Mouse (Mus musculus) hindbrain, postnatal 0 days (tissue): Measurements from ENCODE around the gene Mxra7. TPM values are rescaled to one million over a fixed set of nuclear protein-coding genes. Genes with fewer than 3 reads are reported as not detected.

Experiments
- ATAC-seq: fragments of 200-750 bp; cut with Nextera tagmentation; 2 replicates; pipeline ENCODE4 v1.8.0; 2017; ENCODE audit warnings: mild to moderate bottlenecking, moderate TSS enrichment, moderate library complexity
- DNase-seq: peaks from one replicate; pipeline ENCODE4 v3.0.0-alpha.2; 2015; ENCODE audit warnings: low spot score
- H3K27ac ChIP-seq: fragments of 300-500 bp; sonication (generic); 2 replicates; pipeline ENCODE4 v1.5.1; 2014; ENCODE audit warnings: mild to moderate bottlenecking
- H3K27me3 ChIP-seq: fragments of 300-500 bp; sonication (generic); 2 replicates; pipeline ENCODE4 v1.6.1; 2014; ENCODE audit warnings: low read length, mixed read lengths; ENCODE audit not compliant: insufficient read depth
- H3K36me3 ChIP-seq: fragments of 300-500 bp; sonication (generic); 2 replicates; pipeline ENCODE4 v1.6.1; 2014; ENCODE audit warnings: low read length, mixed read lengths; ENCODE audit not compliant: insufficient read depth
- H3K4me1 ChIP-seq: fragments of 300-500 bp; sonication (generic); 2 replicates; pipeline ENCODE4 v1.6.1; 2014; ENCODE audit warnings: antibody characterized with exemption, low read length, mixed read lengths; ENCODE audit not compliant: insufficient read depth
- H3K4me2 ChIP-seq: fragments of 300-500 bp; sonication (generic); 2 replicates; pipeline ENCODE4 v1.6.1; 2014; ENCODE audit warnings: low read depth, mild to moderate bottlenecking, low read length, moderate library complexity, mixed read lengths
- H3K4me3 ChIP-seq: fragments of 300-500 bp; sonication (generic); 2 replicates; pipeline ENCODE4 v1.5.1; 2014; ENCODE audit warnings: low read length
- H3K9ac ChIP-seq: fragments of 300-500 bp; sonication (generic); replicated peaks from 2 replicates; pipeline ENCODE4 v1.6.1; 2014; ENCODE audit warnings: mild to moderate bottlenecking, low read length, moderate library complexity, mixed read lengths
- H3K9me3 ChIP-seq: fragments of 300-500 bp; sonication (generic); 2 replicates; pipeline ENCODE4 v1.6.1; 2016; ENCODE audit warnings: low read length, mixed read lengths
- CTCF ChIP-seq: IDR thresholded peaks from 2 replicates; pipeline ENCODE4 v1.5.1; 2016; ENCODE audit warnings: antibody characterized with exemption, control low read depth, low read depth
- WGBS: fragments of 180-500 bp; shearing (Covaris S2); extraction: QIAGEN DNeasy Blood & Tissue Kit; methylation state at CpG from one replicate; pipeline ENCODE4 v1.1.7; 2014; 5-methylcytosine and 5-hydroxymethylcytosine counted together
- polyA plus RNA-seq: library from polyadenylated mRNA; unstranded; fragments of >200 nt; fragmentation: Nextera tagmentation; extraction: Ambion mirVana; gene quantifications from 2 replicates; pipeline ENCODE4 v1.2.1, GENCODE M21; 2015
- total RNA-seq: library from RNA; depleted of rRNA; stranded (reverse); fragments of >200 nt; gene quantifications from 2 replicates; pipeline ENCODE4 v1.2.3, GENCODE M21; 2014

Gene Mxra7
- total and polyA plus RNA-seq, 2 experiments from 2014 or later: 36.6 to 50.2 TPM

DNA sequence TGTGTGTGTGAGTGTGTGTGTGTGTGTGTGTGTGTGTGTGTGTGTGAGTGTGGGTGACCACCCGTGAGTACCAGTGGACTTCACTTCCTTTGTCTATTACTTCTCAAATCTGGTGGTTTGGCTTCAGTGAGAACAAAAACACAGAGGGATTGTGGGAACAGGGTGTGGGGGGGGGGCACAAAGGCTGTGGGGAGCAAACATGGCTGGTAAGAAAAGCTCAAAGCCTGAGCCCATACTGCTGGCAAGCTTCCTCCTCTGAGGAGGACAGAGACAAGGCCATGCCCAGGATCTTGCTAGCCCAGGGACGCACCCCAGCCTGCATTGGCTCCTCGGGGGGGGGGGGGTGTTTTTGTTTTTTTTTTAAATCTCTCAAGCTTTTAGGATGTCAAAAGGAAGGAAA is 20.3 kb downstream of the Mxra7 start:
- Histone ChIP-seq H3K9ac (0 out of 2 replicates have a peak overlapping the region, but pooled peaks have one; percentile 3), H3K4me1 (peaks cover 25% of the 10 kb centered on the region), H3K27ac (peak overlapping the region; percentile 49), H3K36me3 (no peaks in the 10 kb centered on the region), H3K4me3 (no peak overlapping the region), H3K4me2 (no peak overlapping the region), H3K9me3 (no peaks in the 10 kb centered on the region), H3K27me3 (no peaks in the 10 kb centered on the region)
- WGBS: 73% methylated on average over 3 of the region's 3 CpGs
- TF ChIP-seq CTCF: no peak
- no peak for DNase-seq
- ATAC-seq: no peak

DNA sequence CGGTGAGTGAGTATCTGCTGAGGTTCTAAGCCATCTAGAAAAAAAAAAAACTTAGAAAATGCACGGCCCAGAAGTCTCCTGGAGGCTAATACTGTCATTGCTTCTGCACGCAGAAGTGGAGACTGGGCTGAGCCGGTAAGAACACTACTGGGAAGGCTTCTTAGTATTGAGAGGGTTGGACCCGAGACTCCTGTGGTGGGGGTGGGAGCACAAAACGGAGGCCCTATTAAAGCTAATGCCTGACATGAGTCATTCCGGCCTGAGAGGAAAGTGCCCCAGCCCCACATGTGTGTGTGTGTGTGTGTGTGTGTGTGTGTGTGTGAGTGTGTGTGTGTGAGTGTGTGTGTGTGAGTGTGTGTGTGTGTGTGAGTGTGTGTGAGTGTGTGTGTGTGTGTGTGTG is 20.7 kb downstream of the Mxra7 start:
- 49% methylated on average over 7 of the region's 7 CpGs for WGBS
- no peak overlapping the region for H3K4me3 ChIP-seq
- no peaks in the 10 kb centered on the region for H3K9me3 ChIP-seq
- no peaks in the 10 kb centered on the region for H3K36me3 ChIP-seq
- no peak overlapping the region for H3K4me2 ChIP-seq
- no peak overlapping the region for H3K9ac ChIP-seq
- H3K4me1 ChIP-seq: peaks cover 23% of the 10 kb centered on the region
- TF ChIP-seq CTCF: 0 out of 2 replicates have a peak, but pooled peaks have one; percentile 11
- ATAC-seq (no peak), DNase-seq (no peak)
- no peaks in the 10 kb centered on the region for H3K27me3 ChIP-seq
- H3K27ac ChIP-seq: no peak overlapping the region

- no peaks in the 10 kb centered on the region for H3K36me3 ChIP-seq
- no peak overlapping the region for H3K9ac ChIP-seq
- H3K27me3 ChIP-seq: no peaks in the 10 kb centered on the region
- no peak for ATAC-seq
- peak; percentile 43 for DNase-seq
- H3K9me3 ChIP-seq: no peaks in the 10 kb centered on the region
- H3K4me1 ChIP-seq: peaks cover 20% of the 10 kb centered on the region
- no peak overlapping the region for H3K4me2 ChIP-seq
- TF ChIP-seq CTCF: no peak
- H3K27ac ChIP-seq: no peak overlapping the region; the same call in 1 of the 2 replicates
- no peak overlapping the region for H3K4me3 ChIP-seq
- whole genome bisulfite sequencing: 60% methylated on average over 15 of the region's 15 CpGs
These were observed 21.4 kb downstream of the Mxra7 start for GRCm38 (mm10) chr11:116806136-116807071.

GRCm38 (mm10) chr11:116802709-116803108 is 25.1 kb downstream of the Mxra7 start:
- no peak overlapping the region for H3K4me2 ChIP-seq
- no peaks in the 10 kb centered on the region for H3K36me3 ChIP-seq
- no peaks in the 10 kb centered on the region for H3K9me3 ChIP-seq
- 85% methylated on average over 5 of the region's 5 CpGs for WGBS
- no peak for DNase-seq
- peaks cover 4% of the 10 kb centered on the region; the same call in 1 of the 2 replicates for H3K4me1 ChIP-seq
- H3K9ac ChIP-seq: no peak overlapping the region
- no peak for ATAC-seq
- H3K27ac ChIP-seq: no peak overlapping the region
- no peak overlapping the region for H3K4me3 ChIP-seq
- H3K27me3 ChIP-seq: no peaks in the 10 kb centered on the region
- no peak for TF ChIP-seq CTCF

DNA sequence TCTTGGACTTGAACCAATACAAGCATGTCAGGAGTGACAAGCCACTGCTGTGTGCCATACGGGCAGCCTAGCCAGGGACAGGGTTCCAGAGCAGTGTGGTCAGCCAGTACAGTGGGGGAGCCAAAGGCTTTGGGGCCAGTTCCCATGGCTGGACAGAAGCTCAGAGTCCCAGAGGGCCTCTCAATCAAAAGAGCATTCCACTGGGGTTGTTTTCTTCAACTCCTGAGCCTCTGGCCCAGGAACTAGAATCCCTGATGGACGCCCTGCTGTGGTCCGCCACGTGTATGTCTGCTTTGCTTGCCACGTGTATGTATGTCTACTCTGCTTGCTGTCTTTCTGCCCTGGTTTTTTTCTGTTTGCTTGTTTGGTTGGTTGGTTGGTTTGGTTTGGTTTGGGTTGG is 26.7 kb downstream of the Mxra7 start:
- 59% methylated on average over 5 of the region's 5 CpGs for WGBS
- no peaks in the 10 kb centered on the region for H3K36me3 ChIP-seq
- no peak overlapping the region for H3K4me2 ChIP-seq
- no peak overlapping the region for H3K27ac ChIP-seq
- DNase-seq (no peak), ATAC-seq (no peak)
- no peak overlapping the region for H3K4me3 ChIP-seq
- no peak overlapping the region for H3K9ac ChIP-seq
- no peak for TF ChIP-seq CTCF
- no peaks in the 10 kb centered on the region for H3K4me1 ChIP-seq
- H3K27me3 ChIP-seq: no peaks in the 10 kb centered on the region
- no peaks in the 10 kb centered on the region for H3K9me3 ChIP-seq

- TF ChIP-seq CTCF: no peak
- no peaks in the 10 kb centered on the region for H3K27me3 ChIP-seq
- H3K9me3 ChIP-seq: no peaks in the 10 kb centered on the region
- DNase-seq (peak; percentile 13), ATAC-seq (no peak)
- H3K4me1 ChIP-seq: no peaks in the 10 kb centered on the region
- no peak overlapping the region for H3K27ac ChIP-seq
- WGBS: 76% methylated on average over 5 of the region's 5 CpGs
- H3K9ac ChIP-seq: no peak overlapping the region
- no peak overlapping the region for H3K4me3 ChIP-seq
- no peak overlapping the region for H3K4me2 ChIP-seq
- no peaks in the 10 kb centered on the region for H3K36me3 ChIP-seq
These were observed 28.5 kb downstream of the Mxra7 start for GRCm38 (mm10) chr11:116799364-116799763.

GRCm38 (mm10) chr11:116784221-116784620 is 43.6 kb downstream of the Mxra7 start:
- Histone ChIP-seq H3K9ac (no peak overlapping the region), H3K4me3 (no peak overlapping the region), H3K36me3 (no peaks in the 10 kb centered on the region), H3K27me3 (no peaks in the 10 kb centered on the region), H3K4me2 (no peak overlapping the region), H3K9me3 (no peaks in the 10 kb centered on the region), H3K4me1 (no peaks in the 10 kb centered on the region), H3K27ac (no peak overlapping the region)
- DNase-seq: no peak
- TF ChIP-seq CTCF: no peak
- ATAC-seq: no peak
- 91% methylated on average over 10 of the region's 10 CpGs for WGBS
